Mouse (Mus musculus): ENCODE data around the gene Fcgr3. TPM values are rescaled to one million over a fixed set of nuclear protein-coding genes. Genes with fewer than 3 reads are reported as not detected.

Gene Fcgr3
- polyA plus RNA-seq, 1 experiment from 2014 or later = 11.8 TPM

DNA sequence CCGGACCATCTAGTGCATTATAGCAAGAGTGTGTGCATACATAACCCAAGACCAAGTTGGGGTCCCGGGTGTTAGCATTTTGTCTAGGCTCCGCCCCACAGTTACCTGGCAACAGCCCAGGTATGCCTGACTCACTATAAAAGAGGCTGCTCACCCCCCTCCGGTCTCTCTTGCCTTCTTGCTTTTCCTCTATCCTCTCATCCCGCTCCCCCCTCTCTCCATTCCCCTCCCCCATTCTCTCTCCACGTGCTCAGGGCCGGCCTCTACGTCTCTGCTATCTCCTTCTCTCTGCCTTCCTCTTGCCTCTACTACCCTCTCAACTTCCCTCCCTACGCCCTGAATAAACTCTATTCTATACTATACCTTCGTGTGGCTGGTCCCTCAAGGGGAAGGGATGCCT is 32.0 kb downstream of the Fcgr3 start:
- peak overlapping the region; percentile 51 for H3K9ac ChIP-seq (replicated peaks)
- peaks cover 29% of the 10 kb centered on the region for H3K4me1 ChIP-seq
- no peak for ATAC-seq (ENCODE audit: low FRiP score)
- H3K9me3 ChIP-seq (replicated peaks) = no peaks in the 10 kb centered on the region
- peaks cover 26% of the 10 kb centered on the region; the same call in 1 of the 2 replicates for H3K27me3 ChIP-seq (replicated peaks)
- peak overlapping the region; percentile 59 for H3K4me3 ChIP-seq (replicated peaks)
- H3K27ac ChIP-seq (replicated peaks) = no peak overlapping the region
- WGBS = 3% methylated on average over 9 of the region's 10 CpGs
- H3K36me3 ChIP-seq = no peaks in the 10 kb centered on the region
- H3K4me2 ChIP-seq = peak overlapping the region; percentile 92

DNA sequence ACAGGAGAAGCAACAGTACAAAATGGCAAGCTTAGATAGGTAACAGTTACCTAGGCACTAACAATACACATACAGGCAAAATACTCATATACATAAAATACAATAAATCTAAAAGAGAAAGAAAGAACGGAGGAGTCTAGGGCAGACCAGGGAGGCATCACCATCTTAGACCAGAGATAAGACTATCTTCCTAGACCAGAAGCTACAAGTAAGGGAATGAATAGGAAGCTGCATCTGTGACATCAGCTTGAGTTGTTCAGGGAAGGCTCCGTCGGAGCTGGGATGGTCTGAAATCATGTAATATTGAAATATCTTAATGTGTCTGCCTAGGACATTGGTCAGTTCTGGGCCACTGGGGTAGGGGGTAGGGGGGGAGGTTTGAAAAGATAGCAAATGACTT is 33.0 kb downstream of the Fcgr3 start:
- no peak for ATAC-seq (ENCODE audit: low FRiP score)
- no peaks in the 10 kb centered on the region for H3K9me3 ChIP-seq (replicated peaks)
- H3K4me1 ChIP-seq = peaks cover 29% of the 10 kb centered on the region
- H3K4me3 ChIP-seq (replicated peaks) = no peak overlapping the region
- H3K4me2 ChIP-seq = peak overlapping the region; percentile 92; the same call in 1 of the 2 replicates
- no peaks in the 10 kb centered on the region for H3K36me3 ChIP-seq
- no peak overlapping the region for H3K9ac ChIP-seq (replicated peaks)
- 90% methylated on average over 3 of the region's 3 CpGs for WGBS
- no peak overlapping the region for H3K27ac ChIP-seq (replicated peaks)
- H3K27me3 ChIP-seq (replicated peaks) = peaks cover 26% of the 10 kb centered on the region; the same call in 1 of the 2 replicates

DNA sequence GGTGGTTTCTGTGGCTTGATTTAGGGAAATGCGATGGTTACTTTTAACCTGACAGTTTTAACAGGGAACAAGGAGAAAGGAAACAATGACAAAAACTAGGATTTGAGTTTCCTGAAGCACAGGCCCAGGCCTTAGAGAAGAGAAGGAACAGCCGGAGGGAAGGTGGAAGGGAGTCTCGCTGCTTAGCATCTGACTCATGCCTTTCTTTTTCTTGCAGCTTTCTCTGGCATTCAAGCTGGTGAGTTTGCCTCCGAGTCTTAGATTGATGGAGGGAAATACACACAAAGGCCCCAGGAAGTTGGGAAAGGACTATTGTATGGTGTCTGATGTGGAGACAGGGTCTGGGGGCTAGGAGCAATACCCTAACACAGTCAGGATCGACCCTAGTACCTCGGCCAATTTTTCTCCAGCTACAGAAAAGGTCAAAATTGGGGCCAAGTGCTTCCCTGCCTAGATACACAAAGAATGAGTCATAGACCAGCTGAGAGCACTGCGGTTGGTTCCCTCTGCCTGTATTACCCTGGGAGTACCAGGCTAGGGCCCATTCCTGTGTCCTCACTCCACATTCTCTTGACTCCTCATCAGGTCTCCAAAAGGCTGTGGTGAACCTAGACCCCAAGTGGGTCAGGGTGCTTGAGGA is 45.3 kb downstream of the Fcgr3 start:
- 71% methylated on average over 7 of the region's 7 CpGs for WGBS

DNA sequence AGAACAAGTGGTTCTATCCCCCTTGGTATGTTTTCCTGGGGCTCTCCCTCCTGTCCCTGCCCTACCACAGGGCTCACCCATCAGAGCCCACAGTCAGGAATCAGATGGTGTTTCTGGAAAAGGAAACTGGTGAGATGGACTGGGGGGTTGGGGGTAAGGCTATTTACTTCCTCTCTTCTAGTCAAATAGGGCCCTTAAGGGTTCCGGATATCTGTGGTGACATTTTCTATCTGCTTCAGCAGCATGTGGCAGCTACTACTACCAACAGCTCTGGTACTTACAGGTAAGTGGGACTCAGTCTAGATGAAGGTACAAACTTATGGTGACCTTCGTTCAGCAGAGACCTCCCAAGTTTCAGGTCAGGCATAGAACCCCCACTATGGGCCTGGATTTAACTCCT is 46.0 kb downstream of the Fcgr3 start, which contains the start of gene Fcgr4:
Gene Fcgr4, plus strand, starts transcription at position 184 of the 400 bp plus-strand sequence.
- Histone ChIP-seq H3K27me3 (replicated peaks) (no peaks in the 10 kb centered on the region), H3K4me3 (replicated peaks) (no peak within 1 kb of the TSS), H3K36me3 (no peaks in the 10 kb centered on the region), H3K9me3 (replicated peaks) (no peaks in the 10 kb centered on the region), H3K27ac (replicated peaks) (no peak within 1 kb of the TSS), H3K9ac (replicated peaks) (no peak within 1 kb of the TSS), H3K4me1 (no peaks in the 10 kb centered on the region), H3K4me2 (no peak within 1 kb of the TSS)
- WGBS = 92% methylated on average over 2 of the region's 2 CpGs
- ATAC-seq (ENCODE audit: low FRiP score) = no peak

More for the DNA sequence above, 45.3 kb downstream of the Fcgr3 start:
- Histone ChIP-seq H3K9ac (replicated peaks) (no peak overlapping the region), H3K36me3 (no peaks in the 10 kb centered on the region), H3K27me3 (replicated peaks) (no peaks in the 10 kb centered on the region), H3K9me3 (replicated peaks) (no peaks in the 10 kb centered on the region), H3K4me3 (replicated peaks) (no peak overlapping the region), H3K4me2 (no peak overlapping the region), H3K4me1 (no peaks in the 10 kb centered on the region), H3K27ac (replicated peaks) (no peak overlapping the region)
- no peak for ATAC-seq (ENCODE audit: low FRiP score)

DNA sequence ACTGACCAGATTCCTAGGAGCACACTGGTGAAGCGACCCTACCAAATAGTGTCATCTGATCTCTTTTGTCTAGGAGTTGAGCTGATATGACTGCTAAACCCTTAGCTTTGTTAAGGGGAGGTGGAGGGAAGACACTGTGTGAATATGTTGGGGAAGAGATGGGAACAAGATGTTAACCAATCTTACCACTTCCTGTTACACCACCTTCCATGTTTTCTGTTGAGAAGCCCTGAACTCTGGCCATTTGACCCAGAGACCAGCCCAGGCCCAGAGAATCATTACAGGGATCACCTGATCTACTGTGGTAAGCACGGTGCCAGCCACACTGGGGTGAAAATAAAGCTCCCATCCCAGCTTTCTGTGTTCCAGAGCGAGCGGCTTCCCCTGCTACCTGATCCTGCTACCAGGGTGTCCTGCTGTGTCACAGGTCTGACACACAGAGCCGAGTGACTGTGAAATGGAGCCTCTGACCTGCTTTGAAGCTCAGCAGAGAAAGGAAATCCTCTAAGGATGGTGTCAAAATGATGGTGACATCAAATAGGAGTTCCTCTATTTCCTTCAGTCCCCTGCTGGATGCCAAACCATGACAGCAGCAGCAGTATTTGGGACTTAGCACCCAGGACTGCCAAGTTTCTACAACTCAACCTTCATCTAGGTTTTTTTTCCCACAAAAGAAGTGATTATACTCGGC is 47.1 kb downstream of the Fcgr3 start:
- WGBS = 65% methylated on average over 6 of the region's 6 CpGs
- no peaks in the 10 kb centered on the region for H3K4me1 ChIP-seq
- no peak overlapping the region for H3K4me2 ChIP-seq
- no peaks in the 10 kb centered on the region for H3K9me3 ChIP-seq (replicated peaks)
- H3K27ac ChIP-seq (replicated peaks) = no peak overlapping the region
- ATAC-seq (ENCODE audit: low FRiP score) = no peak
- no peak overlapping the region for H3K9ac ChIP-seq (replicated peaks)
- no peaks in the 10 kb centered on the region for H3K27me3 ChIP-seq (replicated peaks)
- no peaks in the 10 kb centered on the region for H3K36me3 ChIP-seq
- no peak overlapping the region for H3K4me3 ChIP-seq (replicated peaks)

DNA sequence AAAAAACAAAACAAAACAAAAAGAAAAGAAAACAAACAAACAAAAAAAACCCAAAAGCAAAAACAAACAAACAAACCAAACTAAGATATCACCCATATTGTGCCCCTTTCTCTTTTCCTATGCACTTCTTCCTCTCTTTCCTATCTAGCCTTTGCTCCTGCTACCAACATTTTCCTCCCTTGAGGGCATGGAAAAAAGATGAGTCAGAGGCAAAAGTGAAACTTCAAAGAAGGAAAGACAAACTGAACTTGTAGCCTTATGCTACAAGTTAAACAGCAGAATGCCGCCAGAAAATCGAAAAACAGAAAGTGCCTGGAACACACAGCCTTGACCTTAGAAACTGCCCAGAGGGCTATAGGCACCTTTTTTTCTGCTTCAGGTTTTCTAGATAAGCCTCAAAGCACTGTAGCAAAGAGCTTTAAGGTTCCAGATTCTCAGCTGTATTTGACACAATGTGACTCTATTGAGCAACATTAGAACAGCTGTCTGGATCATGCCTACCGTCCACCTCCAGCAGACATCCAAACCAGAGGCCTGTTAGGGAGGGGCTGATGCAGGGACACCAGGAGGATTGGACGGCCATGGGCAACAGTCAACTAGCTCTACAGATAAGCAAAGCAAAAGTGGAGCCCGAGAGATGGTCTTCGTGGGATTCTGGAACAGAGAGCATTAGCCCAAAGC is 47.9 kb downstream of the Fcgr3 start:
- no peak for ATAC-seq (ENCODE audit: low FRiP score)
- Histone ChIP-seq H3K4me2 (no peak overlapping the region), H3K27ac (replicated peaks) (no peak overlapping the region), H3K4me3 (replicated peaks) (no peak overlapping the region), H3K4me1 (no peaks in the 10 kb centered on the region), H3K9me3 (replicated peaks) (no peaks in the 10 kb centered on the region), H3K27me3 (replicated peaks) (no peaks in the 10 kb centered on the region), H3K9ac (replicated peaks) (no peak overlapping the region), H3K36me3 (no peaks in the 10 kb centered on the region)
- 90% methylated on average over 6 of the region's 6 CpGs for WGBS

DNA sequence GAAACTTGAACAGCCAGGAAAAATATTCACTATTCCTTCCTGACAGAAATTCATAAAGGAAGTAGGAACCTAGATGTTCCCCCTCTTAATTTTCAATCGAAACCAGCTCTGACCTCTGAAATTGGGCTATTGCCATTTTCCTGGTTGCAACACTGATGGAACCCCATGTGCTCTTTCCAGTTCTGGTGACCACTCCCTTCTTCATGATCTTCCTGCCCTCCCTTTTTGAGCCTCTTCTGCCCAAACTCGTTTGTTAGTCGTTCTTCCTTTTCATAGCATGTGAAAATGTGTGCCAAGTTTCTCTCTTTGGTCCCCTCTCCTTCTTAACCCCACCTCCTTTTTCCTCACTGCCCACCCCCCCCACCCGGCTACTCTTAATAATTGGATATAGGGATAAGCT is 53.0 kb downstream of the Fcgr3 start:
- H3K9me3 ChIP-seq (replicated peaks) = no peaks in the 10 kb centered on the region
- no peak for ATAC-seq (ENCODE audit: low FRiP score)
- H3K36me3 ChIP-seq = no peaks in the 10 kb centered on the region
- WGBS = 86% methylated on average over 4 of the region's 4 CpGs
- H3K27me3 ChIP-seq (replicated peaks) = no peaks in the 10 kb centered on the region
- no peak overlapping the region for H3K4me3 ChIP-seq (replicated peaks)
- H3K4me2 ChIP-seq = no peak overlapping the region
- no peaks in the 10 kb centered on the region for H3K4me1 ChIP-seq
- H3K27ac ChIP-seq (replicated peaks) = no peak overlapping the region
- H3K9ac ChIP-seq (replicated peaks) = no peak overlapping the region

DNA sequence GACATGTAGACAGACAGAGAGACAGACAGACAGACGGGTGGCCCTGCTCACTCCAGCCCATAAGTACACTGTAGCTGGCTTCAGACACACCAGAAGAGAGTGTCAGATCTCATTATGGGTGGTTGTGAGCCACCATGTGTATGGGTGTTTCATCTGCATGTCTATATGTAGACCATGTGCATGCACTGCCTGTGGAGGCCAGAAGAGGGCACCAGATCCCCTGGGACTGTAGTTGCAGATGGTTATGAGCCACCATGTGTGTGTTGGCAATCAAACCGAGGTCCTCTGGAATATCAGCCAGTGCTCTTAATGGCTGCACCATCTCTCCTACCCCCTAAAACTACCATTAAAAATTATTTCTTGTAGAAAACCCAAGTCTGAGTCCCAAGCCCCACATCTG is 57.8 kb downstream of the Fcgr3 start:
- Histone ChIP-seq H3K9ac (replicated peaks) (no peak overlapping the region), H3K27ac (replicated peaks) (no peak overlapping the region), H3K4me1 (no peaks in the 10 kb centered on the region), H3K36me3 (no peaks in the 10 kb centered on the region), H3K4me2 (no peak overlapping the region), H3K9me3 (replicated peaks) (no peaks in the 10 kb centered on the region), H3K4me3 (replicated peaks) (no peak overlapping the region), H3K27me3 (replicated peaks) (no peaks in the 10 kb centered on the region)
- no peak for ATAC-seq (ENCODE audit: low FRiP score)
- 93% methylated on average over 2 of the region's 2 CpGs for WGBS

DNA sequence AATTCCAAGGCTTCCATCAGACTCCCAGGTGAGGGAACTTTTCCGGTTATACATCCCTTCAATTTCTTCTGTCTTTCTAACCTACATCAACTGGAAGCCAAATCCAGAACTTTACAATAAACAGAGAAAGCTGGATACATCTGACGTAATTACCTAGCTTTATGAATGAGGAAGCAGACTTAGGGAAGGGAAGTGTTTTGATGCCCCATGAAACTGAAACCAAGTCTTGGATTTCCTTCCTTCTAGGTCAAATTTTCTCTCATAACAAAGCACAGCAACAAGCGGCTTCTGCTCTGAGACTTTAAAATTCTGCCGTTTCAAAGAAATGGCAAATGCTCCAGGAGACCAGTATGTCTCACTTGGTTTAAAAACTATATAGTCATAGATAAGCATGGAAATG is 58.4 kb downstream of the Fcgr3 start:
- no peak for ATAC-seq (ENCODE audit: low FRiP score)
- Histone ChIP-seq H3K9me3 (replicated peaks) (no peaks in the 10 kb centered on the region), H3K9ac (replicated peaks) (no peak overlapping the region), H3K27me3 (replicated peaks) (no peaks in the 10 kb centered on the region), H3K4me1 (no peaks in the 10 kb centered on the region), H3K4me2 (no peak overlapping the region), H3K4me3 (replicated peaks) (no peak overlapping the region), H3K27ac (replicated peaks) (no peak overlapping the region), H3K36me3 (no peaks in the 10 kb centered on the region)
- 95% methylated on average over 4 of the region's 4 CpGs for WGBS

DNA sequence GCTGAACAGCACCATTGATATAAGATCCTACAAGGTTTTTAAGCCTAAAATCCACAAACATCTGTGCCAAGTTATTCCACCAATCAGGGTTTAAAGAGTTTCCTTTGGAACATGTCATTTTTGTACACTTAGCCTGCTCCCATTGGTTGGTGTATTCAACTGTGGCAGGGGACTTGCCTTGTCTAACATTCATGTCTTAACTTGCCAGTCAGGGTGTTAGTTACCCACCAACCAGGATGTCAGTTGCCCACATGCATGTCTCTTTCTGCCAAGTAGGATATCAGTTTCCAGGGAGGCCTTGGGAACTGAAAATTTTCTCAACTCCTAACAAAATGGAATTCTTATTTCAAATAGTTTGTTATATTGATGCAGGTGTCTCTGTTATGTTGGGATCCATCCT is 59.1 kb downstream of the Fcgr3 start:
- Histone ChIP-seq H3K27me3 (replicated peaks) (no peaks in the 10 kb centered on the region), H3K9me3 (replicated peaks) (no peaks in the 10 kb centered on the region), H3K27ac (replicated peaks) (no peak overlapping the region), H3K4me3 (replicated peaks) (no peak overlapping the region), H3K4me2 (no peak overlapping the region), H3K36me3 (no peaks in the 10 kb centered on the region), H3K4me1 (no peaks in the 10 kb centered on the region), H3K9ac (replicated peaks) (no peak overlapping the region)
- ATAC-seq (ENCODE audit: low FRiP score) = no peak

DNA sequence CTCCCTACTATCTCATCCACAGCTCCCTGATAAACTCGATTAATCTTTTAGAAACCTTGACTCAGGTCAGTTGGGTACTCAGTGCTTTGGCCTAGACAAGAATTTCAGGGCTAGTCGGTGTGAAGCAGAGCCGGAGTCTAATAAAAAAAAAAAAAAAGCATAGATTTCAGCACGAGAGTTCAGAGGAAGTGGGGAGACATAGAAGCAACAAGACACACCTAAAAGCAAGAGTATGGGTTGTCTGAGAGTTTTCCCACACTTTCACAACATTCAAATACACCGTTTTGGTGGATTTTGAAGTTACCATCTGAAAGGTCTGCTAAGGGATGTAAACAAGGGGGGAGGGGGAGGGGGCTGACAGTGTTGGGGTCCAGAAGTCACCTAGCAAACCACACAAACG is 59.7 kb downstream of the Fcgr3 start:
- H3K4me2 ChIP-seq = no peak overlapping the region
- no peaks in the 10 kb centered on the region for H3K4me1 ChIP-seq
- H3K9ac ChIP-seq (replicated peaks) = no peak overlapping the region
- H3K4me3 ChIP-seq (replicated peaks) = no peak overlapping the region
- no peaks in the 10 kb centered on the region for H3K27me3 ChIP-seq (replicated peaks)
- ATAC-seq (ENCODE audit: low FRiP score) = no peak
- no peaks in the 10 kb centered on the region for H3K9me3 ChIP-seq (replicated peaks)
- 73% methylated on average over 6 of the region's 6 CpGs for WGBS
- no peaks in the 10 kb centered on the region for H3K36me3 ChIP-seq
- no peak overlapping the region for H3K27ac ChIP-seq (replicated peaks)

All from neural tube, embryonic 15.5 days (tissue).